Mouse (Mus musculus): ENCODE results near the gene Ifna13. TPM values are rescaled to one million over a fixed set of nuclear protein-coding genes. Genes with fewer than 3 reads are reported as not detected.

The Ifna13 gene
- polyA plus RNA-seq, 1 experiment from 2014 or later: not detected

GRCm38 (mm10) chr4:88640704-88641076 lies 3.6 kb downstream of the Ifna13 start:
- Histone ChIP-seq H3K27me3 (no peaks in the 10 kb centered on the region), H3K4me3 (peak overlapping the region; percentile 60), H3K9ac (no peak overlapping the region), H3K9me3 (replicated peaks) (no peaks in the 10 kb centered on the region), H3K4me2 (peak overlapping the region; percentile 60), H3K27ac (no peak overlapping the region), H3K36me3 (no peaks in the 10 kb centered on the region), H3K4me1 (replicated peaks) (no peaks in the 10 kb centered on the region)
- no peak for ATAC-seq (replicated peaks; ENCODE audit: insufficient number of reproducible peaks, insufficient read depth, low FRiP score, low read depth)
- WGBS: 51% methylated on average over 8 of the region's 8 CpGs

GRCm38 (mm10) chr4:88634311-88634710 lies 9.9 kb downstream of the Ifna13 start, which contains the start of gene C87499:
TSS of gene C87499 (minus strand) at chr4:88634411.
- 77% methylated on average over 4 of the region's 4 CpGs for WGBS
- H3K4me3 ChIP-seq: no peak within 1 kb of the TSS
- no peaks in the 10 kb centered on the region for H3K9me3 ChIP-seq (replicated peaks)
- no peaks in the 10 kb centered on the region for H3K36me3 ChIP-seq
- no peaks in the 10 kb centered on the region for H3K4me1 ChIP-seq (replicated peaks)
- no peak within 1 kb of the TSS for H3K4me2 ChIP-seq
- H3K27me3 ChIP-seq: no peaks in the 10 kb centered on the region
- ATAC-seq (replicated peaks; ENCODE audit: insufficient number of reproducible peaks, insufficient read depth, low FRiP score, low read depth): no peak
- no peak within 1 kb of the TSS for H3K27ac ChIP-seq
- H3K9ac ChIP-seq: no peak within 1 kb of the TSS

GRCm38 (mm10) chr4:88603276-88603675 lies 41.0 kb downstream of the Ifna13 start, which contains the start of gene Ifna12:
TSS of gene Ifna12 (minus strand) at chr4:88603376.
- H3K27me3 ChIP-seq: no peaks in the 10 kb centered on the region
- no peaks in the 10 kb centered on the region for H3K9me3 ChIP-seq (replicated peaks)
- no peaks in the 10 kb centered on the region for H3K36me3 ChIP-seq
- no peak within 1 kb of the TSS for H3K27ac ChIP-seq
- no peak within 1 kb of the TSS for H3K4me3 ChIP-seq
- no peaks in the 10 kb centered on the region for H3K4me1 ChIP-seq (replicated peaks)
- H3K4me2 ChIP-seq: no peak within 1 kb of the TSS
- no peak within 1 kb of the TSS for H3K9ac ChIP-seq
- ATAC-seq (replicated peaks; ENCODE audit: insufficient number of reproducible peaks, insufficient read depth, low FRiP score, low read depth): no peak

Other genes starting within 250 kb of the Ifna13 start
- 7.9 and 9.4 TPM in 2 replicates for gene Hacd4, start 205.5 kb downstream of the Ifna13 start, polyA plus RNA-seq (2015; fragmentation: Nextera tagmentation; extraction: Ambion mirVana)
- not detected in 2 replicates for gene Ifnb1, start 121.7 kb downstream of the Ifna13 start, polyA plus RNA-seq (2015; fragmentation: Nextera tagmentation; extraction: Ambion mirVana)
- not detected in 2 replicates for gene Ifna15, start 86.2 kb downstream of the Ifna13 start, polyA plus RNA-seq (2015; fragmentation: Nextera tagmentation; extraction: Ambion mirVana)
- not detected in 2 replicates for gene Ifna14, start 72.7 kb downstream of the Ifna13 start, polyA plus RNA-seq (2015; fragmentation: Nextera tagmentation; extraction: Ambion mirVana)
- gene Ifna9, start 52.1 kb downstream of the Ifna13 start, polyA plus RNA-seq (2015; fragmentation: Nextera tagmentation; extraction: Ambion mirVana): not detected in 2 replicates
- gene Ifna12, start 41.1 kb downstream of the Ifna13 start, polyA plus RNA-seq (2015; fragmentation: Nextera tagmentation; extraction: Ambion mirVana): not detected in 2 replicates
- gene C87499, start 10.0 kb downstream of the Ifna13 start, polyA plus RNA-seq (2015; fragmentation: Nextera tagmentation; extraction: Ambion mirVana): not detected in 2 replicates
- gene Ifna16, start 32.5 kb upstream of the Ifna13 start, polyA plus RNA-seq (2015; fragmentation: Nextera tagmentation; extraction: Ambion mirVana): not detected in 2 replicates
- not detected in 2 replicates for gene Ifna2, start 39.5 kb upstream of the Ifna13 start, polyA plus RNA-seq (2015; fragmentation: Nextera tagmentation; extraction: Ambion mirVana)
- not detected in 2 replicates for gene Ifnab, start 46.9 kb upstream of the Ifna13 start, polyA plus RNA-seq (2015; fragmentation: Nextera tagmentation; extraction: Ambion mirVana)
- 0.82 and 0.93 TPM in 2 replicates for gene Gm26566, start 77.3 kb upstream of the Ifna13 start, polyA plus RNA-seq (2015; fragmentation: Nextera tagmentation; extraction: Ambion mirVana)
- gene Klhl9, start 78.0 kb upstream of the Ifna13 start, polyA plus RNA-seq (2015; fragmentation: Nextera tagmentation; extraction: Ambion mirVana): 77.5 and 78.4 TPM in 2 replicates
- gene Gm13271, start 110.4 kb upstream of the Ifna13 start, polyA plus RNA-seq (2015; fragmentation: Nextera tagmentation; extraction: Ambion mirVana): not detected in 2 replicates
- gene Gm13283, start 115.7 kb upstream of the Ifna13 start, polyA plus RNA-seq (2015; fragmentation: Nextera tagmentation; extraction: Ambion mirVana): 0.11 and 0.23 TPM in 2 replicates
- gene Gm13290, start 129.4 kb upstream of the Ifna13 start, polyA plus RNA-seq (2015; fragmentation: Nextera tagmentation; extraction: Ambion mirVana): 0.48 TPM in 1 of 2 replicates, not detected in the other
- gene Gm13289, start 132.5 kb upstream of the Ifna13 start, polyA plus RNA-seq (2015; fragmentation: Nextera tagmentation; extraction: Ambion mirVana): not detected in 2 replicates
- 0.28 TPM in 1 of 2 replicates, not detected in the other for gene Gm13272, start 135.4 kb upstream of the Ifna13 start, polyA plus RNA-seq (2015; fragmentation: Nextera tagmentation; extraction: Ambion mirVana)
- 0.53 TPM in 1 of 2 replicates, not detected in the other for gene Ifnz, start 137.7 kb upstream of the Ifna13 start, polyA plus RNA-seq (2015; fragmentation: Nextera tagmentation; extraction: Ambion mirVana)
- not detected in 2 replicates for gene Gm13276, start 141.2 kb upstream of the Ifna13 start, polyA plus RNA-seq (2015; fragmentation: Nextera tagmentation; extraction: Ambion mirVana)
- gene Gm13277, start 144.2 kb upstream of the Ifna13 start, polyA plus RNA-seq (2015; fragmentation: Nextera tagmentation; extraction: Ambion mirVana): not detected in 2 replicates
- gene Gm13278, start 147.1 kb upstream of the Ifna13 start, polyA plus RNA-seq (2015; fragmentation: Nextera tagmentation; extraction: Ambion mirVana): not detected in 2 replicates
- gene Gm13275, start 150.0 kb upstream of the Ifna13 start, polyA plus RNA-seq (2015; fragmentation: Nextera tagmentation; extraction: Ambion mirVana): not detected in 2 replicates
- not detected in 2 replicates for gene Gm13279, start 152.9 kb upstream of the Ifna13 start, polyA plus RNA-seq (2015; fragmentation: Nextera tagmentation; extraction: Ambion mirVana)
- 0.79 and 0.82 TPM in 2 replicates for gene Gm13285, start 155.2 kb upstream of the Ifna13 start, polyA plus RNA-seq (2015; fragmentation: Nextera tagmentation; extraction: Ambion mirVana)
- gene Gm13287, start 158.8 kb upstream of the Ifna13 start, polyA plus RNA-seq (2015; fragmentation: Nextera tagmentation; extraction: Ambion mirVana): not detected in 2 replicates
- gene Gm13288, start 161.1 kb upstream of the Ifna13 start, polyA plus RNA-seq (2015; fragmentation: Nextera tagmentation; extraction: Ambion mirVana): 0.08 TPM in 1 of 2 replicates, not detected in the other
- not detected in 2 replicates for gene Ifna7, start 171.8 kb upstream of the Ifna13 start, polyA plus RNA-seq (2015; fragmentation: Nextera tagmentation; extraction: Ambion mirVana)
- gene Ifna11, start 175.5 kb upstream of the Ifna13 start, polyA plus RNA-seq (2015; fragmentation: Nextera tagmentation; extraction: Ambion mirVana): not detected in 2 replicates
- gene Ifna6, start 183.0 kb upstream of the Ifna13 start, polyA plus RNA-seq (2015; fragmentation: Nextera tagmentation; extraction: Ambion mirVana): not detected in 2 replicates
- not detected in 2 replicates for gene Ifna5, start 191.1 kb upstream of the Ifna13 start, polyA plus RNA-seq (2015; fragmentation: Nextera tagmentation; extraction: Ambion mirVana)
- gene Ifna4, start 197.4 kb upstream of the Ifna13 start, polyA plus RNA-seq (2015; fragmentation: Nextera tagmentation; extraction: Ambion mirVana): not detected in 2 replicates
- gene Ifna1, start 205.6 kb upstream of the Ifna13 start, polyA plus RNA-seq (2015; fragmentation: Nextera tagmentation; extraction: Ambion mirVana): not detected in 2 replicates
- not detected in 2 replicates for gene Ifne, start 235.7 kb upstream of the Ifna13 start, polyA plus RNA-seq (2015; fragmentation: Nextera tagmentation; extraction: Ambion mirVana)